Mouse (Mus musculus) small intestine, adult 2 months (tissue): Measurements from ENCODE around the gene Gm5460. TPM values are rescaled to one million over a fixed set of nuclear protein-coding genes. Genes with fewer than 3 reads are reported as not detected.

ENCODE experiments used
- H3K27ac ChIP-seq: fragments of 200-500 bp; 2 replicates; pipeline ENCODE4 v1.5.1; 2012; ENCODE audit warnings: low read depth, low read length, control low read depth, inconsistent platforms; ENCODE audit not compliant: insufficient read depth
- H3K27me3 ChIP-seq: fragments of 200-500 bp; 2 replicates; pipeline ENCODE4 v1.6.1; 2012; ENCODE audit warnings: mild to moderate bottlenecking, moderate library complexity, low read length, inconsistent platforms; ENCODE audit not compliant: control insufficient read depth, insufficient read depth
- H3K36me3 ChIP-seq: fragments of 200-500 bp; 2 replicates; pipeline ENCODE4 v1.6.1; 2012; ENCODE audit warnings: mild to moderate bottlenecking, low read length, control low read depth, inconsistent platforms; ENCODE audit not compliant: control insufficient read depth, insufficient read depth
- H3K4me1 ChIP-seq: fragments of 200-500 bp; 2 replicates; pipeline ENCODE4 v1.6.1; 2012; ENCODE audit warnings: low read length, inconsistent platforms, mixed read lengths; ENCODE audit not compliant: control insufficient read depth, insufficient read depth, insufficient read length
- H3K4me3 ChIP-seq: fragments of 200-500 bp; 2 replicates; pipeline ENCODE4 v1.5.1; 2012; ENCODE audit warnings: low read depth, mild to moderate bottlenecking, control low read depth, inconsistent platforms, low read length, moderate library complexity
- CTCF ChIP-seq: fragments of 200-500 bp; IDR thresholded peaks from 2 replicates; pipeline ENCODE4 v1.5.1; 2012; ENCODE audit warnings: low read depth, mild to moderate bottlenecking, control low read depth, inconsistent platforms, low read length, moderate library complexity, mixed read lengths; ENCODE audit not compliant: insufficient replicate concordance, insufficient read length; ENCODE audit errors: extremely low read depth
- POLR2A ChIP-seq: fragments of 200-500 bp; IDR thresholded peaks from 2 replicates; pipeline ENCODE4 v1.6.1; 2012; ENCODE audit warnings: low read depth, mild to moderate bottlenecking, control low read depth, inconsistent platforms, low read length, moderate library complexity
- WGBS: fragments of 180-500 bp; shearing (Covaris S2); methylation state at CpG from one replicate; pipeline ENCODE4 v1.1.7; 2018; 5-methylcytosine and 5-hydroxymethylcytosine counted together
- polyA plus RNA-seq: library from polyadenylated mRNA; depleted of rRNA; stranded (reverse); fragments of >200 nt; gene quantifications from 2 replicates; pipeline ENCODE4 v1.2.3, GENCODE M21; 2012; rRNA removed

Gene Gm5460
- polyA plus RNA-seq: not detected in 2 replicates

- 95% methylated on average over 4 of the region's 4 CpGs for WGBS
These were observed at the start of gene Gm5460 for GRCm38 (mm10) chr14:34016381-34016780. Gm5460 (plus strand) TSS chr14:34016758.

GRCm38 (mm10) chr14:33972679-33973078, 43.9 kb upstream of the Gm5460 start:
- H3K27ac ChIP-seq: no peak overlapping the region
- no peaks in the 10 kb centered on the region for H3K27me3 ChIP-seq
- 41% methylated on average over 7 of the region's 7 CpGs for WGBS
- H3K36me3 ChIP-seq: no peaks in the 10 kb centered on the region
- no peak overlapping the region for H3K4me3 ChIP-seq
- TF ChIP-seq POLR2A: no peak
- TF ChIP-seq CTCF: no peak
- H3K4me1 ChIP-seq: no peaks in the 10 kb centered on the region

More at GRCm38 (mm10) chr14:34016381-34016780, at the start of gene Gm5460:
- Histone ChIP-seq H3K27ac (no peak within 1 kb of the TSS), H3K27me3 (no peaks in the 10 kb centered on the region), H3K4me3 (no peak within 1 kb of the TSS), H3K36me3 (no peaks in the 10 kb centered on the region), H3K4me1 (no peaks in the 10 kb centered on the region)
- TF ChIP-seq CTCF (no peak), POLR2A (no peak)

GRCm38 (mm10) chr14:33974752-33975151, 41.8 kb upstream of the Gm5460 start:
- TF ChIP-seq POLR2A (no peak), CTCF (no peak)
- Histone ChIP-seq H3K27ac (no peak overlapping the region), H3K4me1 (no peaks in the 10 kb centered on the region), H3K36me3 (no peaks in the 10 kb centered on the region), H3K27me3 (no peaks in the 10 kb centered on the region), H3K4me3 (no peak overlapping the region)
- WGBS: 64% methylated on average over 5 of the region's 5 CpGs

- Histone ChIP-seq H3K4me3 (no peak overlapping the region), H3K36me3 (no peaks in the 10 kb centered on the region), H3K27ac (no peak overlapping the region), H3K27me3 (no peaks in the 10 kb centered on the region), H3K4me1 (no peaks in the 10 kb centered on the region)
- TF ChIP-seq POLR2A (no peak), CTCF (no peak)
- 37% methylated on average over 7 of the region's 7 CpGs for WGBS
These were observed 38.8 kb upstream of the Gm5460 start for GRCm38 (mm10) chr14:33977748-33978147.

- TF ChIP-seq CTCF (no peak), POLR2A (no peak)
- Histone ChIP-seq H3K4me3 (no peak within 1 kb of the TSS), H3K27ac (no peak within 1 kb of the TSS), H3K27me3 (no peaks in the 10 kb centered on the region), H3K4me1 (no peaks in the 10 kb centered on the region), H3K36me3 (no peaks in the 10 kb centered on the region)
- 5% methylated on average over 25 of the region's 25 CpGs for WGBS
These were observed 37.9 kb upstream of the Gm5460 start, which contains the start of gene Zfp488 for GRCm38 (mm10) chr14:33978604-33979059. Zfp488 (minus strand) TSS chr14:33978764.

- WGBS: 42% methylated on average over 3 of the region's 3 CpGs
- H3K27ac ChIP-seq: no peak overlapping the region
- no peaks in the 10 kb centered on the region for H3K4me1 ChIP-seq
- H3K4me3 ChIP-seq: no peak overlapping the region
- H3K36me3 ChIP-seq: no peaks in the 10 kb centered on the region
- no peak for TF ChIP-seq CTCF
- TF ChIP-seq POLR2A: no peak
- no peaks in the 10 kb centered on the region for H3K27me3 ChIP-seq
These were observed 27.4 kb upstream of the Gm5460 start for GRCm38 (mm10) chr14:33989201-33989600.

- H3K36me3 ChIP-seq: no peaks in the 10 kb centered on the region
- H3K4me3 ChIP-seq: no peak overlapping the region
- H3K4me1 ChIP-seq: no peaks in the 10 kb centered on the region
- no peak overlapping the region for H3K27ac ChIP-seq
- WGBS: 64% methylated on average over 4 of the region's 4 CpGs
- no peaks in the 10 kb centered on the region for H3K27me3 ChIP-seq
- TF ChIP-seq CTCF (no peak), POLR2A (no peak)
These were observed 24.6 kb upstream of the Gm5460 start for GRCm38 (mm10) chr14:33991971-33992370.

GRCm38 (mm10) chr14:33993051-33993450, 23.5 kb upstream of the Gm5460 start:
- 89% methylated on average over 9 of the region's 9 CpGs for WGBS

More at GRCm38 (mm10) chr14:33993051-33993450, 23.5 kb upstream of the Gm5460 start:
- TF ChIP-seq POLR2A (no peak), CTCF (no peak)
- Histone ChIP-seq H3K36me3 (no peaks in the 10 kb centered on the region), H3K4me1 (no peaks in the 10 kb centered on the region), H3K27ac (no peak overlapping the region), H3K4me3 (no peak overlapping the region), H3K27me3 (no peaks in the 10 kb centered on the region)
